Mouse (Mus musculus) myocyte (in vitro differentiated cells): ENCODE measurements at regions not wholly inside any gene's neighbourhood (a gene's known extent, or its start where the extent isn't known, plus 50 kb on each side); places are given as distances from the start of the nearest gene placed in this dataset.

Source experiments
- CEBPB ChIP-seq: IDR thresholded peaks from 2 replicates; pipeline ENCODE4 v1.6.1; 2011; ENCODE audit warnings: mild to moderate bottlenecking, moderate library complexity; ENCODE audit not compliant: poor library complexity, insufficient read depth, severe bottlenecking
- E2F4 ChIP-seq: IDR thresholded peaks from one replicate; pipeline ENCODE4 v1.6.1; 2011; ENCODE audit warnings: mild to moderate bottlenecking, control low read depth, moderate library complexity; ENCODE audit not compliant: insufficient read depth
- MAX ChIP-seq: IDR thresholded peaks from one replicate; pipeline ENCODE4 v1.6.1; 2011; ENCODE audit warnings: low read depth, mild to moderate bottlenecking, control low read depth
- POLR2A ChIP-seq: IDR thresholded peaks from one replicate; pipeline ENCODE4 v1.6.1; 2011; ENCODE audit warnings: low read depth, mild to moderate bottlenecking, control low read depth, moderate library complexity; ENCODE audit not compliant: insufficient read length
- POLR2AphosphoS2 ChIP-seq: IDR thresholded peaks from one replicate; pipeline ENCODE4 v1.6.1; 2011; ENCODE audit warnings: low read depth, control low read depth; ENCODE audit not compliant: insufficient read length
- TCF12 ChIP-seq: IDR thresholded peaks from one replicate; pipeline ENCODE4 v1.6.1; 2011; ENCODE audit warnings: mild to moderate bottlenecking, control low read depth; ENCODE audit not compliant: poor library complexity, insufficient read depth, severe bottlenecking

DNA sequence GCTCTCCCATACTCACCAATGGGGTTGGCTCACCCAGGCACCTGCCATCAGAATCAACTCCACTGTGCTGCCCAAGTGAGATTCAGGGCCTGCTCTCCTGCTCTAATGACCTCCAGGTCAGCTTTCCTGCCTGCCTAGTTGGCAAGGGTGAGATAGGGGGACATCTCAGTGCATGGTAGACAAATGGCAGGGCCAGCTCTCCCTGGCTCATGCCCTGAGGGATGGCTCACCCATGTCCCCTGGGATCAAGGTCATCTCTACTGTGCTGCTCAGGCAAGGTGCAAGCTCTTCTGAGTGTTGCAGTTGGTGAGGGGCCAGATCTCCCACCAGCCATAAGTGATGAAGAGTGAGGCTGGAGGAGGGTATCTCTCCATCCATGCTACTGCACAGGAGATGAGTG, 161.2 kb downstream of the Diras2 start:
- TF ChIP-seq POLR2A (no peak), TCF12 (no peak), MAX (no peak), E2F4 (no peak), CEBPB (no peak), POLR2AphosphoS2 (no peak)
